In the genomic region with DNA sequence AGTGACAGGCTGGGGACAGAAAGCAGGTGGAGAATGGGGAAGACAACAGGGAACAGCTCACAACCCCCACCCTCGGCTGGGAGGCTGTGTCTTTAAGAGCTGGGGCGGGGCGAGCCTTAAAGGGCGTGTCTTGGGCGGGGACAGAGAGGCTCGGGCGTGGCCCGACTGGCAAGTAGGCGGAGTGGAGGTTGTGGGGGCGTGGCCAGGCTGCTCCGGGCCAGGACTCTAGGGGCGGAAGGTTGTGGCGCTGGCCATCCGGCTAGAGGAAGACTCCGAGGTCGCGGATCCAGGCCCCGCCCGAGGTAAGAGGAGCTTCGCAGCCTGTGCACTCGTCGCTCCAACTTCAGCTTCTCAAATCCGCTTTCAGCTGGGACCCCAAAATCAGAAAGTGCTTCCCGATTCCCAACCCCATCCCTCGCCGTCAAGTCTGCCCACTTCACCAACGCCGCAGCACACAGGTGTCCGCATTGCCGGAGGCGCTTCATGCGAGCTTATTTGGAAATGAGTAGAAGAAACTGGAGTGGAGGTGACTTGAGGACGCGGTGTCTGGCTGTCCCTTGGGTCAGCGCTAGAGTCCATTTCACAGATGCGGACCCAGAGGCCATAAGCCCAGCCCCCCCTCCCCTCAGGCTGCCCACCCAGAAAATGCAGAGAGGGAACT, we compare ENCODE assay signal across 8 mouse cellular contexts. TPM values are rescaled to one million over a fixed set of nuclear protein-coding genes. Genes with fewer than 3 reads are reported as not detected.
DNase-seq lines count a peak whose midpoint lies in the region; ATAC-seq and TF ChIP-seq lines count a peak whose summit lies in the region.

Slc8b1 (plus strand) TSS at position 187 of the 661 bp plus-strand sequence.

- no peak for TF ChIP-seq POLR2A in testis, adult 2 months (IDR thresholded peaks at IDR 0.05; ENCODE audit: control insufficient read depth, low read depth, low read length)

- no peaks in the 10 kb centered on the region for H3K9me3 ChIP-seq in forebrain, embryonic 12.5 days
- no peaks in the 10 kb centered on the region for H3K9me3 ChIP-seq in heart, postnatal 0 days (replicated peaks; ENCODE audit: control insufficient read depth, low read length)
- H3K9me3 ChIP-seq in liver, embryonic 16.5 days (replicated peaks; ENCODE audit: control insufficient read depth, low read length), result no peaks in the 10 kb centered on the region
- no peaks in the 10 kb centered on the region for H3K9me3 ChIP-seq in neural tube, embryonic 13.5 days

- H3K27me3 ChIP-seq in forebrain, embryonic 12.5 days, result peaks cover 22% of the 10 kb centered on the region
- no peaks in the 10 kb centered on the region for H3K27me3 ChIP-seq in heart, postnatal 0 days (ENCODE audit: control insufficient read depth, insufficient read depth, low read length)
- H3K27me3 ChIP-seq in liver, embryonic 16.5 days (ENCODE audit: control insufficient read depth, insufficient read depth, low read depth, low read length), result no peaks in the 10 kb centered on the region; the same call in 1 of the 2 replicates
- H3K27me3 ChIP-seq in neural tube, embryonic 13.5 days, result peaks cover 11% of the 10 kb centered on the region
- H3K27me3 ChIP-seq in testis, adult 2 months (ENCODE audit: control insufficient read depth, insufficient read depth, low read length), result no peaks in the 10 kb centered on the region

- H3K4me1 ChIP-seq in forebrain, embryonic 12.5 days, result peaks cover 35% of the 10 kb centered on the region
- H3K4me1 ChIP-seq in heart, postnatal 0 days (ENCODE audit: control insufficient read depth, insufficient read depth), result peaks cover 10% of the 10 kb centered on the region; the same call in 1 of the 2 replicates
- H3K4me1 ChIP-seq in liver, embryonic 16.5 days (ENCODE audit: control insufficient read depth, low read depth, low read length), result peaks cover 34% of the 10 kb centered on the region
- H3K4me1 ChIP-seq in neural tube, embryonic 13.5 days (replicated peaks), result peaks cover 71% of the 10 kb centered on the region
- H3K4me1 ChIP-seq in testis, adult 2 months (ENCODE audit: control insufficient read depth, insufficient read depth, low read length), result peaks cover 14% of the 10 kb centered on the region

- peak; percentile 89 for ATAC-seq in forebrain, embryonic 12.5 days (ENCODE audit: low FRiP score)
- peak; percentile 97 for ATAC-seq in heart, postnatal 0 days (ENCODE audit: insufficient read depth, low read depth)
- ATAC-seq in liver, embryonic 16.5 days (ENCODE audit: low read depth), result peak; percentile 89
- ATAC-seq in neural tube, embryonic 13.5 days (ENCODE audit: low read depth), result peak; percentile 68

- no peak for TF ChIP-seq CTCF in heart, postnatal 0 days (IDR thresholded peaks at IDR 0.05; ENCODE audit: low read depth)
- no peak for TF ChIP-seq CTCF in testis, adult 2 months (IDR thresholded peaks at IDR 0.05; ENCODE audit: control insufficient read depth, insufficient read depth, insufficient replicate concordance, low read depth, low read length)

- H3K27ac ChIP-seq in forebrain, embryonic 12.5 days, result no peak within 1 kb of the TSS
- 0 out of 2 replicates have a peak within 1 kb of the TSS, but pooled peaks have one; percentile 49 for H3K27ac ChIP-seq in heart, postnatal 0 days (ENCODE audit: low read depth)
- peak within 1 kb of the TSS; percentile 55 for H3K27ac ChIP-seq in liver, embryonic 16.5 days (ENCODE audit: low read length)
- no peak within 1 kb of the TSS for H3K27ac ChIP-seq in neural tube, embryonic 13.5 days (replicated peaks)
- peak within 1 kb of the TSS; percentile 45; the same call in 1 of the 2 replicates for H3K27ac ChIP-seq in testis, adult 2 months (ENCODE audit: control insufficient read depth, insufficient read depth, low read depth, low read length)

- H3K4me3 ChIP-seq in forebrain, embryonic 12.5 days (replicated peaks), result peak within 1 kb of the TSS; percentile 46
- H3K4me3 ChIP-seq in heart, postnatal 0 days (ENCODE audit: low read depth, low read length), result peak within 1 kb of the TSS; percentile 56
- H3K4me3 ChIP-seq in liver, embryonic 16.5 days (ENCODE audit: low read depth, low read length), result peak within 1 kb of the TSS; percentile 64
- peak within 1 kb of the TSS; percentile 38 for H3K4me3 ChIP-seq in neural tube, embryonic 13.5 days
- peak within 1 kb of the TSS; percentile 88 for H3K4me3 ChIP-seq in testis, adult 2 months (ENCODE audit: control insufficient read depth, low read depth, low read length)

- peak within 1 kb of the TSS; percentile 47 for H3K9ac ChIP-seq in forebrain, embryonic 12.5 days
- H3K9ac ChIP-seq in heart, postnatal 0 days (replicated peaks; ENCODE audit: low read depth, low read length), result peak within 1 kb of the TSS; percentile 51
- peak within 1 kb of the TSS; percentile 61 for H3K9ac ChIP-seq in liver, embryonic 16.5 days (ENCODE audit: low read depth, low read length)
- peak within 1 kb of the TSS; percentile 47 for H3K9ac ChIP-seq in neural tube, embryonic 13.5 days

- 1% methylated on average over 36 of the region's 36 CpGs for WGBS in forebrain, embryonic 12.5 days
- 1% methylated on average over 36 of the region's 36 CpGs for WGBS in heart, postnatal 0 days
- WGBS in liver, embryonic 16.5 days (ENCODE audit: insufficient replicate concordance), result under 1% methylated on average over 36 of the region's 36 CpGs
- under 1% methylated on average over 35 of the region's 36 CpGs for WGBS in neural tube, embryonic 13.5 days

- peak within 1 kb of the TSS; percentile 59 for H3K4me2 ChIP-seq in forebrain, embryonic 12.5 days
- peak within 1 kb of the TSS; percentile 69 for H3K4me2 ChIP-seq in heart, postnatal 0 days (ENCODE audit: low read depth, low read length)
- H3K4me2 ChIP-seq in liver, embryonic 16.5 days (ENCODE audit: low read depth, low read length), result peak within 1 kb of the TSS; percentile 77
- peak within 1 kb of the TSS; percentile 54 for H3K4me2 ChIP-seq in neural tube, embryonic 13.5 days

- no peaks in the 10 kb centered on the region for H3K36me3 ChIP-seq in forebrain, embryonic 12.5 days (replicated peaks)
- no peaks in the 10 kb centered on the region for H3K36me3 ChIP-seq in heart, postnatal 0 days (replicated peaks; ENCODE audit: control insufficient read depth, insufficient read depth, low read length)
- H3K36me3 ChIP-seq in liver, embryonic 16.5 days (ENCODE audit: control insufficient read depth, insufficient read depth), result no peaks in the 10 kb centered on the region
- H3K36me3 ChIP-seq in neural tube, embryonic 13.5 days, result no peaks in the 10 kb centered on the region
- no peaks in the 10 kb centered on the region for H3K36me3 ChIP-seq in testis, adult 2 months (ENCODE audit: control insufficient read depth, insufficient read depth, low read length)

- peak; percentile 91 to 95 for DNase-seq in CD8-positive naive resting alpha-beta T cell, adult 2 months (ENCODE audit: low read depth in 2 of 2, low spot score in 2 of 2)
- peak; percentile 85 for DNase-seq in c-Kit-positive CD71-positive TER-119-negative erythroid progenitor cells, embryonic 14.5 days (ENCODE audit: low read depth)
- DNase-seq in heart, postnatal 0 days (ENCODE audit: low spot score), result peak; percentile 95
- peak; percentile 99 for DNase-seq in kidney, postnatal 4 days

- TF ChIP-seq EP300 in heart, postnatal 0 days (IDR thresholded peaks at IDR 0.05; ENCODE audit: low read depth), result no peak

RNA-seq across cellular contexts. Expression of gene Slc8b1, which starts in this region (rescaled TPM):
- polyA plus RNA-seq in forebrain, embryonic 12.5 days (2016; fragmentation: Nextera tagmentation; extraction: Ambion mirVana), result 2.3 and 2.8 TPM in 2 replicates
- total RNA-seq in heart, postnatal 0 days (2014; rRNA removed; ENCODE audit: low replicate concordance), result 4.2 and 16.0 TPM in 2 replicates
- polyA plus RNA-seq in heart, postnatal 0 days (2015; fragmentation: Nextera tagmentation; extraction: Ambion mirVana), result 3.4 and 3.6 TPM in 2 replicates
- 9.2 TPM in 2 replicates for polyA plus RNA-seq in liver, embryonic 16.5 days (2015; fragmentation: Nextera tagmentation; extraction: Ambion mirVana)
- 3.0 and 3.6 TPM in 2 replicates for polyA plus RNA-seq in neural tube, embryonic 13.5 days (2015; fragmentation: Nextera tagmentation; extraction: Ambion mirVana)
- polyA plus RNA-seq in testis, adult 2 months (2012; rRNA removed), result 3.2 and 3.4 TPM in 2 replicates

Comparison
In these comparisons a context has a peak if more than half of its experiments do, and no peak if none do; other contexts are left out.
1. H3K27ac ChIP-seq: peak in heart, postnatal 0 days (single experiment), liver, embryonic 16.5 days (single experiment) and testis, adult 2 months (single experiment); none in forebrain, embryonic 12.5 days (single experiment) and neural tube, embryonic 13.5 days (single experiment).
2. H3K4me3 ChIP-seq: peak in every context shown above with its lines; median percentile 88 in testis, adult 2 months; 64 in liver, embryonic 16.5 days; 56 in heart, postnatal 0 days; 46 in forebrain, embryonic 12.5 days; 38 in neural tube, embryonic 13.5 days.
3. Peak in every context shown above with its lines, with median percentiles within 50 percentile points of each other: DNase-seq, ATAC-seq, H3K4me2 ChIP-seq and H3K9ac ChIP-seq.